Mouse (Mus musculus): Measurements from ENCODE around the gene Bmp2k. TPM values are rescaled to one million over a fixed set of nuclear protein-coding genes. Genes with fewer than 3 reads are reported as not detected.

Bmp2k gene
- polyA plus RNA-seq, 1 experiment from 2014 or later: 31.1 TPM

DNA sequence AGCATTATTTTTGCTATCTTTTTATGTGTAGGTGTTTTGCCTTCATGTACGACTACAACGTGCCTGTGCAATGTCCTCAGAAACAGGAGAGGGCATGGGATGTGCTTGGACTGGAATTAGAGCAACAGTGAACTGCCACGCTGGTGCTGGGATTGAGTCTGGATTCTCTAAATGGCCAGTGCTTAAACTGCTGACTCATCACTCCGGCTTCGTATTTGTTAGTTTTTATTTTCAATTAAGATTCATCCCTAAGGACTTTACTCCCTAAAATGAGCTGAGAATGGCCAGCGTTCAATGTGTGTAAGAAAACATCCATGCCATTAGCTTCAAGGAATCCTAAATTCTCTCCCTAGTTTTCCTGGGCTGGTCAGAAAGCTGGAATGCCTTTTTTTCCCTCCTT lies 129.8 kb downstream of the Bmp2k start:
- WGBS: 83% methylated on average over 6 of the region's 6 CpGs
- ATAC-seq (replicated peaks; ENCODE audit: low FRiP score) (no peak), DNase-seq (ENCODE audit: low spot score) (no peak)
- H3K9me3 ChIP-seq (ENCODE audit: control insufficient read depth, low read length): no peaks in the 10 kb centered on the region
- H3K4me2 ChIP-seq: no peak overlapping the region
- no peaks in the 10 kb centered on the region for H3K4me1 ChIP-seq (replicated peaks; ENCODE audit: control insufficient read depth, insufficient read depth, low read length)
- H3K9ac ChIP-seq (ENCODE audit: low read depth, low read length): no peak overlapping the region
- H3K36me3 ChIP-seq (ENCODE audit: control insufficient read depth, insufficient read depth, low read length): no peaks in the 10 kb centered on the region
- H3K4me3 ChIP-seq (ENCODE audit: low read depth, low read length): no peak overlapping the region
- no peak overlapping the region for H3K27ac ChIP-seq (ENCODE audit: low read depth, low read length)
- H3K27me3 ChIP-seq (replicated peaks; ENCODE audit: control insufficient read depth, insufficient read depth, low read length): no peaks in the 10 kb centered on the region

DNA sequence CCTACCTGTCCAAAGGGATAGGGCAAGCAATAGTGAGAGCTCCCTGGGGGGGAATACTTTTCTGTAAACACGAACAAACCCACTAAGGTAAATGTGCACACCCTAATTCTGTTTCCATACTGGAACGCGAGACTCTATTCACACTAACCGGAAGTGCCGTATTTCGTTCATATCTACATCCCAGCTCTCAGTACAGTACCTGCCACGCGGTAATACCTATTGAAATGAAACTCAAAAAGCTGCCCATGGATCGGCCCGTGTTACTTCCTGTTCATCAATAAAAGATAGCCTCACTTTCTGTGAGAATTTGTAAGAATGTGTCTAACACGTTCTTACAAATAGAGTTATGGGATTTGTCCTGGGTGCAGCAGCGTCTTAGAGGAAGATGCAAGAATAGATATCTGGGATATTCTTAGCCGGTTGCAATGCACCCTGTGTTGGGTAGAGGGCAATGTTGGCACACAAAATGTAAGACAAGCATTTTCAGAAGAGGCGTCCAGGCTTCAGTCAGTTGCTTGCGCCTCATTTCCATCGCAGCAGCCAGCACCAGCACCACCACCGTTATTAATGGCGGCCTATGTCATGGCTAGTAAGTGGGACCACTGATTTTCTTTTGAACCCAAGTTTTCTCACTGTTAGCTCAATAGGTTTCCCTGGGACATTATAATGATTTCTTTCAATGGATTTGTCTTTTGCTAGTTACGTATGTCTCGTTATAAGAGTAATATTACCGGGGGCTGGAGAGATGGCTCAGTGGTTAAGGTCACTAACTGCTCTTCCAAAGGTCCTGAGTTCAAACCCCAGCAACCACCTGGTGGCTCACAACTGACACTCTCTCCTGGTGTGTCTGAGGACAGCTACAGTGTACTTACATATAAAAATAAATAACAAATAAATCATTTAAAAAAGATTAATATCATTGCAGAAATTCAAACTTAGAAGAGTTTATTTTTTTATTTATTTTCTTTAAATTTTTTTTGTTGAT lies 131.0 kb downstream of the Bmp2k start:
- no peaks in the 10 kb centered on the region for H3K36me3 ChIP-seq (ENCODE audit: control insufficient read depth, insufficient read depth, low read length)
- no peaks in the 10 kb centered on the region for H3K27me3 ChIP-seq (replicated peaks; ENCODE audit: control insufficient read depth, insufficient read depth, low read length)
- H3K4me2 ChIP-seq: 0 out of 2 replicates have a peak overlapping the region, but pooled peaks have one; percentile 9
- no peaks in the 10 kb centered on the region for H3K9me3 ChIP-seq (ENCODE audit: control insufficient read depth, low read length)
- ATAC-seq (replicated peaks; ENCODE audit: low FRiP score): peak; percentile 36; the same call in 1 of the 2 replicates
- no peak overlapping the region for H3K27ac ChIP-seq (ENCODE audit: low read depth, low read length)
- H3K4me3 ChIP-seq (ENCODE audit: low read depth, low read length): no peak overlapping the region
- no peaks in the 10 kb centered on the region for H3K4me1 ChIP-seq (replicated peaks; ENCODE audit: control insufficient read depth, insufficient read depth, low read length)
- DNase-seq (ENCODE audit: low spot score): no peak
- H3K9ac ChIP-seq (ENCODE audit: low read depth, low read length): no peak overlapping the region
- 50% methylated on average over 21 of the region's 21 CpGs for WGBS

DNA sequence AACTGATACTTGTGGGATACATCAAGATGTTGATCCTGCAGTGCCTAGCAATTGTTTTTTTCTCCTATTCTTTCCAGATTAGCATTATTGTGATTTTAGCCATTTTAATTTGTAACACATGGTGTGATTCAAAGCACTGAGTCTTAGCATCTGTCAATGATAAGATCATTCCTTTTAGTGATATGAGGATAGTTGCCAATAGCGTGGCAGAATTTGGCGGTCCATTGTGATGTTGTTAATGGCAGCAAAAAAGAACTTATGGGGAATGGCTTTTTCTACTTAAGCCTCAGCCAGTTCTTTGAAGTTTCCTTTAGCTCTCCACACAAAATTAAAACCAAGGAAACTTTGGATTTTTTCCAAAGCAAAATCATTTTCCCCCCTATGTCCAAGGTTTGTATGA lies 132.1 kb downstream of the Bmp2k start:
- 93% methylated on average over 2 of the region's 2 CpGs for WGBS
- H3K9me3 ChIP-seq (ENCODE audit: control insufficient read depth, low read length): no peaks in the 10 kb centered on the region
- no peaks in the 10 kb centered on the region for H3K36me3 ChIP-seq (ENCODE audit: control insufficient read depth, insufficient read depth, low read length)
- H3K4me3 ChIP-seq (ENCODE audit: low read depth, low read length): no peak overlapping the region
- H3K4me2 ChIP-seq: no peak overlapping the region
- H3K27ac ChIP-seq (ENCODE audit: low read depth, low read length): no peak overlapping the region
- no peaks in the 10 kb centered on the region for H3K27me3 ChIP-seq (replicated peaks; ENCODE audit: control insufficient read depth, insufficient read depth, low read length)
- H3K4me1 ChIP-seq (replicated peaks; ENCODE audit: control insufficient read depth, insufficient read depth, low read length): no peaks in the 10 kb centered on the region
- no peak overlapping the region for H3K9ac ChIP-seq (ENCODE audit: low read depth, low read length)
- ATAC-seq (replicated peaks; ENCODE audit: low FRiP score) (no peak), DNase-seq (ENCODE audit: low spot score) (no peak)

DNA sequence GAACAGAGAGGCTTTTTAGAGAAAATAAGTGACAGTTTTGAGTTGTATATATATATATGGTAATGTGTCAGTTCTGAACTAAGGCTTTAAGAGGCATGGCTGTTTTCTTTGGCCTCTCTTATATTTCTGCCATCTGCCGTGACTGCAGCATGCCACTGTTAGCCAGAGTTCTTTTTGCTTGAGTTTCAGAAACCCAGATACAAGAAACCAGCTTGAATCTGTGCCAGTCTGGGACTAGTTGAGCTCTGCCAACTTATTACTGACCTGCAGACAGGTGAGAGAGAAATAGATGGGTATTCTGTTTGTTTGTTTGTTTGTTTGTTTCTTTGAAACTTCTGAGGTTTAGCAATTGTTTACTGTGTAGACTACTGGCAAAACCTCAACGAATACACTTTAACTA lies 137.8 kb downstream of the Bmp2k start:
- no peaks in the 10 kb centered on the region for H3K9me3 ChIP-seq (ENCODE audit: control insufficient read depth, low read length)
- H3K27ac ChIP-seq (ENCODE audit: low read depth, low read length): no peak overlapping the region
- no peak for DNase-seq (ENCODE audit: low spot score)
- no peaks in the 10 kb centered on the region for H3K36me3 ChIP-seq (ENCODE audit: control insufficient read depth, insufficient read depth, low read length)
- ATAC-seq (replicated peaks; ENCODE audit: low FRiP score): no peak
- H3K4me3 ChIP-seq (ENCODE audit: low read depth, low read length): no peak overlapping the region
- H3K4me2 ChIP-seq: no peak overlapping the region
- no peaks in the 10 kb centered on the region for H3K27me3 ChIP-seq (replicated peaks; ENCODE audit: control insufficient read depth, insufficient read depth, low read length)
- WGBS: 77% methylated on average over 2 of the region's 2 CpGs
- H3K4me1 ChIP-seq (replicated peaks; ENCODE audit: control insufficient read depth, insufficient read depth, low read length): no peaks in the 10 kb centered on the region
- H3K9ac ChIP-seq (ENCODE audit: low read depth, low read length): no peak overlapping the region

Other genes starting within 250 kb of the Bmp2k start
- 24.6 and 25.8 TPM in 2 replicates for gene Anxa3, start 204.3 kb upstream of the Bmp2k start, polyA plus RNA-seq (2014; fragmentation: Nextera tagmentation; extraction: Ambion mirVana)
- gene Paqr3, start 113.9 kb downstream of the Bmp2k start, polyA plus RNA-seq (2014; fragmentation: Nextera tagmentation; extraction: Ambion mirVana): 1.9 and 2.3 TPM in 2 replicates